Mouse (Mus musculus) adrenal gland, adult (tissue): ENCODE measurements around the gene Nob1.

ENCODE experiments used
- DNase-seq, 2 experiments: peaks; one replicate each; pipeline ENCODE4 v3.0.0; 2022 to 2023; ENCODE audit warnings: low spot score in 1 of 2; ENCODE audit not compliant: inconsistent age in 2 of 2

Nob1 gene

DNA sequence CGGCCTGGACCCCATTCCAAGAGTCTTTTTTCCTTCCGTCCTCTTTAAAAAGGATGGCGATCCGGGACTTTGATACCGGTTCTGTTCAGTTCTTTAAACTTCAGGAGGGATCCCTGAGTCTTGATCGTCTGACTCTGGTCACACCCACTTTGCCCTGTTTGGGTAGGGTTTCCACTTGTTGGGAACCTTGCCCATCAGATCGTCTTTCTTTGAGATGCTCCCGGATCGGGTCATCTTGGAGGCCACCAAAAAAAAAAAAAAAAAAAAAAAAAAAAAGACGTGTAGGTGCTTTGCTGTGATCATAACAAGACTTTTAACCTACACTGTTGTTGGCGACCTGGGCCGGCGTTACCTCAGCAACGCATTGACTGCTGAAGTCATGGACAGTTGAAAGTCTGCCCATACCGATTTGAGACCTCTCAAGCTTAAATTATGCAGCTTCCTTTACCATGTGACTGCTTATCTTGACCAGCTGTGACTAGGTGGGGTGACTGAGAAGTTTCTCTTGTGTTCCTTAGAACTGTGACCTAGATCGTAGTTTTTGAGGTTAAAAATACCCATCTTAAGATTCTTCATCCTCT lies 12.1 kb upstream of the Nob1 start:
- DNase-seq, result no peak

DNA sequence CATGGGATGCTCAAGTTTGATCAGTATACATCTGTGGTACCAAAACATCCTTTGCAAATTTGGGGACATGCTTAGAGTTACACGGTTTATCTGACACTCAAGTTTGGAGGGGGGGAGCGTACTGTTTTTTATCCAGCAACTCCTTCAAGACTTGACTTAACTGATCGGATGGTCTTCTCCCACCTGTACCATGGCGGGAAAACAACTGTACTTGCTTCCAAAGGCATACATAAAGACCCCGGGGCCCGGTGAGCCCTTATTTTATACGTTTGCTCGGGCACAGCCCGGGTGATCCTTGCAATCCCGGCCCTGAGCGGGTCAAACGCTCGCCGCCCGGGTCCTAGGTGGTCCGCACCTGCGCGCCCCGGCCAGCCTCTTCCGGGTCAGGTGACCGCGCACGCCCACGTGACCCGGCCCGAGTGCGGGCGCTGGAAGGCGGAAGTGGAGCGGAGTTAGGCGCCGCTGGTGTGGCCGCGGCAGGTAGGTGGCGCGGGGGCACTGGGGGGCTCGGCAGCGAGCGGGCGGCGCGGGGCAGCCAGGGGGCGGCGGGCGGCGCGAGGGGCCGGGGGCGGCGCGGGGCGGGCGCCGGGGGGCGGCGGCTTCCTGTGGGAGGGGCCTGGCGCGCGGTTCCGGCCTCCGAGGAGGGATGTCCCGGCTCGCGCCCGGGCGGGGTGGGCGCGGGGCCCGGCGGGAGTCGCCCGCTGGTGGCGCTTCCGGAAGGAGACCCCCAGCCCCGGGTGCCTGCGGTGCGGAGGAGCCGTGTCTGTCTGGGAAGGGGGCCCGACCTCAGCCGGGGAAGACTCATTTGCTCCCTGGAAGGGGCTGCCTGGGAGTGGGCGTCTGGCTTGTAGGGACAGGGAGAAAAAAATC lies 11.3 kb upstream of the Nob1 start, which contains the start of gene Wwp2:
TSS of gene Wwp2 (plus strand) at position 404 of the 870 bp plus-strand sequence.
- peak; percentile 83 to 95 for DNase-seq

DNA sequence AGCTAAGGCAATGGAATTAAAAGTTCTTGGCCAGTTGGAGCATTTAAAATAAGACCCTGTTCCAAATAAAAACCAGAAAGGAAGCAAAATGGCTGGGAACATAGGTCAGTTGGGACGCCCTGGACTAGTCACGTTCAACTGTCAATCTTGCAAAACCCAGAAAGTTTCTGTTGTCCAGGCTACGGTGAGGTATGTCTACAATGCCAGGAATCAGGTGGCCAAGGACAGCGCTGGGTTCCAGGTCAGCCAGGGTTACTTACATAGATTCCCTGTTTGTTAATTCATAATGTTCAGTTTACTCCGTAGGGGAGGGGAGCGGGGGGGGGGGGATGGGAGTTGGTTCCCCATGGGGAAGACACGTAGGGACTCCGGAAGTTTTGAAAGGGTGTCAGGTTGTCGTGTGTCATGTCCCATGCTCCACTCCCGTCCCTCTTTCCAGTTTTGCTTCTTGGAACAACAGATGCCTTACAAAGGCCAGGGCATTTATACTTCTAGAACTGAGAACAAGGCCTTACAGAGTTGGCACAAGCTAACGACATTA lies 10.6 kb upstream of the Nob1 start:
- no peak for DNase-seq

DNA sequence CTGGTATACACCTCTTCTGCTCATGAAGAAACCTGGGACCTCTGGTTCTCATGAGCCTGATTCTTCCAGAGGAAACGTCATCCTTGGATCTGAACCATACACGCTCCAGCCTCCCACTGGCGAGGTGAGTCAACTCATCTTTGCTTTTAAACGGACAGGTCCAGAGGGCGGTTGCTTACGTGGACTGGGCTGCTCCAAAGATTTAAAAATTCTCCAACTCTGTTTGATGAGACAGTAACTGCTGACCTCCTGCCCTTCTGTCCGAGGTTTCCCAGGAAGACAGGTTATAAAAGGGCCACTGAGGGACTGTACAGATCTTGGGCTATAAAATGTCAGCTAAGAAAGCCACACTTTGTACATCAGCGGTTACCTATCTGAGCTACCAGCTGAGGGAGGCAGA lies 6.0 kb upstream of the Nob1 start:
- no peak for DNase-seq

DNA sequence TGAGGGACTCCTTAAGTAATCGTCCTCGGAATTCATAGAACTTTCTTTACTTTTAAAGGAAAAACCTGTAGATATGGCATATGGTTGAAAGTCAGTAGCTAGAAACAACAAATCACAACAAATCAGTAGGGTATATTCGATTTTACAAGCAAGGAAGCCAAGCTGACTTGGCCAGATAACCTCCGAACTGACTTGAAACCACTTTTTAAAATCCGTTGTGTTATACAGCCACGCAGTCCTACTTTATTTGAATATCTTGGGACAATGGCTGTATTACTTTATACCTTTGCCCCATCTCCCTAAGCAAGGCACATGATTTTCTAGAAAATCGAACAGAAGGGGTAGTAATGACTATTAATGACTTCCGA lies 363 bp upstream of the Nob1 start:
- DNase-seq, result no peak

DNA sequence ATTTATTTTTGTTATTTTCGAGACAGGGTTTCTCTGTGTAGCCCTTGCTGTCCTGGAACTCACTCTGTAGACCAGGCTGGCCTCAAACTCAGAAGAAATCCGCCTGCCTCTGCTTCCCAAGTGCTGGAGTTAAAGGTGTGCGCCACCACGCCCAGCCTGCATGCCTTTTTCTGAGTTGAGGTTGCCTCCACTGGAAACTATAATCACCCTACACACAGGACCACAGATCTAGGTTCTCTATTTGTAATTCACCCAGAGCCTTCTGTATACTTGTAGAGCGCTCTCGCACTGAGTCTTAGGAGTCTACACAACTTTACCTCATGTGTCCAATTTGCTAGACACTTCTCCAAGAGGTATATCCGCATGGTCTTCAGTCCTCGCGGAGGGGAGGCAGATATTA lies 675 bp downstream of the Nob1 start:
- peak in 1 of 2 experiments; percentile 35 for DNase-seq

DNA sequence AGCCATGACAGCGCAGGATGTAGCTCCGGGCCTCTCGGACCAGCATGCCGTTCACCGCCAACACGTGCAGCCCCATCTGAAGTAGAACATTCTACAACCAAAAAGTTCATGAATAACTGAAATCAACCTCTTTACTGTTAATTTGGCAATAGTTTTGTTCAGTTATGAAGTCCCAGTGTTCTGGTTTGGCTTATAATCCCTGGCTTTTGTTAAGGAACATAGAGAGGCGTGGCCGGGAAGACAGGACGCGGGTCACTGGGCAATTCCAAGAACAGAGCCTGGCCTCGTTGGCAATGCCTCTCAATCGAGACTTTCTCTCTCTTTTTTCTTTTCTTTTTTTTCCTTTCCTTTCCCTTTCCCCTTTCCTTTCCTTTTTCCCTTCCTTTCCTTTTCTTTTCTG lies 7.8 kb downstream of the Nob1 start:
- DNase-seq, result no peak

DNA sequence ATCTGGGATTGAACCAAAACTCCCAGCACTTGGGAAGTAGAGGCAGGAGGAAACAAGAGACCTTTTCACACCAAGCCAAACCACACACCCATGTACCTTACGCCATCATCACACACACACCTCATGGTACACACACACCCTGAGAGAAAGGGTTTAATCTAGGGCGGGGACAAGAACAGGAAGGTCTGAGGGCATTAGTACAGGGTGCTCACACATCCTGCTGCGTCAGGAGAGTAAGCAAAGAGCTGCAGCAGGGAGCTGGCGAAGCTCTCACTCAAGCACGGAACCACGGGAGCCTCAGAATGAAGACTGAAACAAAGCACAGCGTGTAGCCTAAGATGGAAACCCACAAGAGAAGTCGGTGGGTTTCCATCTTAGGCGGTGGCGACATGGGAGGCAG lies 11.0 kb downstream of the Nob1 start:
- no peak for DNase-seq

DNA sequence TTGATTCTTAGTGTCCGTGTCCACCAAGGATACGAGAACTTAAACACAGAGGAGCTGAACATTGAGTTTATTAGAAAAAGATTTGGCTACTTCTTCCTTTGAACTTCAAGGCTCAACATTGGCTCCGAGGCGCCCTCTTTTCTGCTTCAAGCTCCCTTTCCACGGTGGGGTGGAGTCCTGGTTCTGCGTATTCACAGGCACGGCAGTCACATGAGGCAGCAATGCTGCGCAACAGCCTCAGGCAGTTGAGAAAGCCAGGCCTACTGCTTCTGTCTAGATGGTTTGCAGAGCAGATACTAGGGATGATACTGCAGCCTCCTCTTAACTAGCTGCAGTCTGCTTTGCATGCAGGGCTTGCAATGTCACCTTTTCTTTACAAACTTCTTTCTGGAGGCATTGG lies 12.3 kb downstream of the Nob1 start:
- no peak for DNase-seq

DNA sequence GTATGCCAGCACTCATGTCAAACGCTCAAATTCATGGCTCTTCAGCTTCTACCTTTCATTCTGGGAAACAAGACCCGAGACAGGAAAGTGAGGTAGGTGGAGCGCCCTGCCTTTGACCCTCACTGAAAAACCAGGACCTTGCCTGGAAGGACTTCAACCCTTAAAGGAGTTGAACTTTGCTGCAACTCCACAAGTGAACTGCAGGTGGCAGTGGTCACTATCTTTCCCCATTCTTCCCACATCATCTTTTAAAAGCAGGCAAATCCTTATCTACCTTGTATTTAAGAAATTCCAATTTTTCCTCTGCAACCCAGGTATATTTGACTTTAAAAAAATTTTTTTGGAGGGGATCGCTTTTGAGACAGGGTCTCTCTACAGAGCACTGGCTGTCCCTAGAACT lies 13.5 kb downstream of the Nob1 start:
- DNase-seq, result peak in 1 of 2 experiments; percentile 62

DNA sequence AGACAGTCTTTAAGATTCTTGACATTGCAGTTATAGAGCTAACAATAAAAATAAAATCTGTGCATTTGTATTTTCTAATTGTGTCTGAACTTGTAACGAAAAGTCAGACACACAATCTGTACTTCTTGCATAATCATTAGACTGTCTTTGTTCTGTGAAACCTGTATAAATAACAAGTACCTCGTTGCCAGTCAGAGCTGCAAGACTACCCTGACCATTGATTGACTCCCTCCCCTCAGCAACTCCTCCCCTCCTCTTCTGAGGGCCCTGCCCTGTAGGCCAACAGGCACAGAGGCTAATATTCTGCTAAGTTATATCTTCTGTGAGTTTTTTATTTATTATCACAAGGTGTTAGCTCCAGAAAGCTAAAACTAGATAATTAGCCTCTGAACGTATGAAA lies 18.9 kb downstream of the Nob1 start:
- DNase-seq, result no peak

DNA sequence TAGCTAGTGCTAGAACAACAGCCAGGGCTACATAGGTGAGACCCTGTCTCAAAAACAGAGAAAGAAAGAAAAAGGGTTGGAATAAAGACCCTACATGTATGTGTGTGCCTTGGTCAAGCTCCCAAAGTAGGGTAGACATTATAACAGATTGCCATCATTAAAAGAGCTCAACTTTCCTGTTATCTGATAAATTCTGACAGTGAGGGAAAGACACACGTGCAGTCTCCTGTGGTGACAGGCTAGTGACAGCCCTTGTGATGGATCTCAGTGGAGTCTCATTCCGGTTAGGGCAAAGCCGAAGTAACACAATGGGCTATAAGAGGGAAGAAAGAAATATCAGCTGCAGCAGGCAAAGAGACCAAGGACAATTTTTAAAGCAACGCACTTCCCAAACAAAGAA lies 20.8 kb downstream of the Nob1 start:
- DNase-seq, result no peak

DNA sequence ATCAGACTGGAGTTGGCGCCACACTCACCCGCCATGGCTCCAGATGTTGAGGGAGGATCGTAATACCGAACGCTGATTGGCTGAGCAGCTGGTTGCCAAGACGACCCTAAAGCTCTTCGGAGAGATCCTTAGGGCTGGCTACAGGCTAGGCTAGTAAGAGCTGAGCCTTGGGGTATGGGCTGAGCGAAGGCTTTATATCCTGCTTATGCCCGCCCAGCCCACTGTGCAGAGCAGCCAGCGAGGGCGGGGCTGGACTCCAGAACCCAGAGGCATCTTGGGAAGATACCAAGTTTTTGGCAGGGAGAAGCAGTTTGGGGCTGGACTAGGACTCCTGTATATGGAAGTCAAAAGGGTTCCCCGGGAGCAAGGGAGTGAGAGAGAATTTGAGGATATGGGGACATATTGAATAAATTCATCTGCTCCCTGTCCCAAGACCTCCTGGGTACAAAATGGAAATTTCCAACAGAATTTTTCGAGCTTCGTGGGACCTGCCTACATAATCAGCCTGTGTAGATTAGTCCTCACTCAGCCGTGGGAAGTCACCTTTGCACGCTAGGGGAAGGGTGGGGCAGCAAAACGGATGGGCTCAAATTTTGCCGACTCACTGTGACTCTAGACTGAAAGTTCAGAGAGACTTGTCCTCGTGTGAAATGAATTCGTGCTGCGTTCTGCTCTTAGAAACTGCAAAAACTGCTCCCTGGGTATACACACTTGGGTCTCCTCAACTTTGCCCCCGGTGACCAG lies 21.6 kb downstream of the Nob1 start, which contains the start of gene Nqo1:
TSS of gene Nqo1 (minus strand) at position 169 of the 744 bp plus-strand sequence.
- DNase-seq, result peak; percentile 79 to 88

DNA sequence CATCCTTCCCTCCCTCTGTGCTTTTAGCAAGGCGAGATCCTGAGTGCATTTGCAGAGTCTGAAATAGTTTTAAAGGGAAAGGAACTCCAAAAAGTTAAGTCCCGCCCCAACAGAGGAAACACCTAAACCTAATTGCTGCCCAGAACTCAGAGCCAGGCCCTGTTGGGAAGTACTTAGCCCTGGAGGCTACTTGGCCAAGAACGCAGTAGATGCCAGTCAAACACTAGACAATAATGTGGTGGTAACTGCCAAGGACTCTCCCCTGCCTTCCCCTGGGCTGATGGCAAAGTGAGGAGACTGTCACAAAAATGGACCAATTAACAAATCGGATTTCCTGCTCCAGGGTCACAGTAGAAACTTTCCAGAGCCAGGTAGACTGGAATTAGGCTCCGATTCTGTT lies 23.0 kb downstream of the Nob1 start:
- no peak for DNase-seq

DNA sequence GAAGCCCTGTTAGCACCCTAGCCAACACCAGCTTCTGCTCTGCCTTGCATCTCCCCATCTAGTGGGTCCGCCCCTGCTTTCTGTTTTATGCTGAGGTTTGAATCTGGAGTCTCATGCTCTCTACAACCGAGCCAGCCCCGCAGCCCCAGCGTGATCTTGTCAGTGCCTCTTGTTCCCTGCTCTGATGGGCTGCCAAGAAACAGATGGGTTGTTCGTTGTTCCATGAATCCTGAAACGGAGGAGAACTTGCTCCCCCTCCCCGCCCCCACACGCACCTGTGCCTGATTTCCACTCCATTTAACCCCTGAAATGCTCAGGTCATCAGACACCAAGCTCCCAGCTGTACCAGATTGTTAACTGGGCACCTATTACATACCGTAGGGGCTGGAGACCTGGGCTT lies 25.4 kb downstream of the Nob1 start:
- no peak for DNase-seq

DNA sequence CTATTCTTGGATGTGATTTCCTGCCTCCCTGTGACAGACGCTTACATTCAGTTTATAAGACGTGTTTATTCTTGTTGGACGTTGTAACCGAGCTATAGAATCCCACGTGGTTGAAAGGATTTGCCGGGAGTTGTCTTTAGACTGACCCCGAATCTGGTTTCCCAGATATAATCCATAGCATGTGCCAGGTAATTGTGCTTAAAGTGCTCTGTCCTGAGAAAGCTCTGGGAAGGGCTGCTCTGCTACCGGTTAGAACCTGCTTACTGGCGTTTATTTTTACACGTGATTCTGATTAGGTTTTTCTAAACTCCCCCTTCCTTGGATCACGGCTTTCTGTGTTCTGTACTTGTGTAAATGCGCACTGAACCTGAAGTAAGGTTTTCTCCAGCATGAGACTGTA lies 27.2 kb downstream of the Nob1 start:
- DNase-seq, result no peak

DNA sequence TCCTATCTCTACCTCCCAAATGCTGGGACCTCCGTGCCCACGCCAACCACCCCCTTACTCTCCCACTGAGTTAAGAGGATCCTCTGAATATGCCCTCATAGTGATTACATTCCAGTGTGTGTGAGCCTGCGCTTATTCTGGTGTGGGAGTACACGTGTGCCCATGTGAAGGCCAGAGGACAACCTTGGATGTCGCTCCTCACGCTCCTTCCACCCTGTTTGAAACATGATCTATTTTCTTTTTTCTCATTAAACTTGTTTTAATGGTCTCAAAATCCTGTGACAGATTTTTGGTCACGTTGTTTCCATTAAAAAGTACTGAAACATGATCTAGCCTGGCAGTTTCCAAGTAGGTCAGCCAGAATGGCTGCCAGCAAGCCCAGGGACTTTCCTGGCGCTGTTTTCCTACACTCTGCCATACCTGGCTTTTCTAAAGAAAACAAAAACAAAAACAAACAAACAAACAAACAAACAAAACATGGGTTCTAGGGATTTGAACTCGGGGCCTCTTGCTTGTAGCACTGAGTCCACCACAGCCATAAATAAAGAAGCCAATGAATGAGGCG lies 28.7 kb downstream of the Nob1 start:
- peak; percentile 50 to 72 for DNase-seq

DNA sequence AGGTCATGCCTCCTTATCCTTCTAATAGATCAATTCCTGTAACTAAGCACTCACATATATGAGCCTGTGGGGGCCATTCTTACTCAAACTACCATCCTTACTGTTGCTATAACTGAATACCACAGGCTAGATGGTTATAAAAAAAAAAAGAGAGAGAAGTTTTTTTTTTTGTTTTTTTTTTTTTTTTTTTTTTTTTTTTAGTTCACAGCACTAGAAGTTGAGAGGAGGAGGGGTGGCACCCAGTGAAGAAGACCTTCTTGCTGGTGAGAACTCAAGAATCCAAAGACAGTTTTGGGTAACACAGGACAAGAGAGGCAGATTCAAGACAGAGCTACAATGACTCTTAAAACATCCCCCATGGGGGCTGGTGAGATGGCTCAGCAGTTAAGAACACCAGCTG lies 29.5 kb downstream of the Nob1 start:
- DNase-seq, result no peak

DNA sequence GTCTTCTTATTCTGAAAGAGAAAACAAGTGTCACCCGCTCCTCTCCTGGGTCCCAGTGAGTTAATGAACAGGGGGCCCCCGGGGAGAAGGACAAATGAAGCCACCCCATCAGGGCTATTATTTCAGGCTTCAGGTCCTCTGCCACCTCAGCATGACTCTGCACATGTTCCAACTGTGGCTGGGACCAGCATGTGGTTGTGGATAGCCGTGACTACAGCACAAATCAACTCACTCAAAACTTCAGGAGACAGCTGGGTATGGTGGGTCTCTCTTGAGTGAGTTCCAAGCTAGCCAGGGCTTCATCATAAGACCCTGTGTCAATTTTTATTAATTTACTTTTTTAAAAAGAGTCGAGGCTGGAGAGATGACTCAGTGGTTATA lies 33.7 kb downstream of the Nob1 start:
- DNase-seq, result no peak

DNA sequence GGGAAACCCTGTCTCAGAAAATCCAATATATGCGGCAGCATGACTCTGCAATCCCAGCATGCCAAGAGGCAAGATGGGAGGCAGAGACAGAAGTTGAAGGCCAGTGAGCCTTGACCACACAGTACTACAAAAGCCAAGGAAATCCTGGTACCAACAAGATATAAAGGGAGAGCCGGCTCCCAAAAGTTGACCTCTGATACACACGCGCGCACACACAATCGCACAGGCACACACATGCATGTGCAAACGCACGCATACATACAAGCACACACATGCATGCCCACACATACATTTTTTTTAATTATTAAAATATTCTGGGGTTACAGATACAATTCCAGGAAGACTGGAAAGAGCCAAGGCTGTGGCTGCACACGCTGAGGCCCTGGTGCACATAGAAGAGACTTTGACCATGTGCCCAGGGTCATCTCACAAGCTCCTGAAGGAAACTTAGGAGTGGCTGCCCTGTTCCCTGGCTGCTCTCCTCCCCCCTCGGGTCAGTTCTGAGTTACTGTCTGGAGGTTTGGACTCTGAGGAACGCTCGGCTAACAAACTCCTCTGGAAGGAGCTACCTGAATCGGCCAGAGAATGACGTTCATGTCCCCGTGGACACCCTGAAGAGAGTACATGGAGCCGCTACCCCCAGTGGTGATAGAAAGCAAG lies 34.2 kb downstream of the Nob1 start:
- DNase-seq, result peak in 1 of 2 experiments; percentile 69

DNA sequence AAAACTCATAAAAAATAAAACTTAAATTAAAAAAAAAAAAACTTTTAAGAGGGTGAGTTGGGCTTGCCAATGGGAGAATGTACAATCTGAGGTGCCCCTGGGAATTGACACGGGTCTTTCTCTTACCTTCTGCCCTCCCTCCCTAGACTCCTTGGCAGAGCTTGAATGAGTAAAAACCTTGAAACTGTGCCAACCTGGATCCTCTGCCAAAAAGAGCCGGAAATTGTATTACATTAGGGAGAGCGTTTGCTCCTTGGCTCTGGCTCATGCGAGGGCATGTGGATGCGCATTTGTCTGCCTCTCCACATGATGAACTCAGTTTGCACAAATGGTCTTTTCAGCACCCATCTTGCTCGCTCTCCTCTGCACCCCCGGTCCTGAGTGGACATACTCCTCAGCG lies 35.3 kb downstream of the Nob1 start:
- peak; percentile 91 to 98 for DNase-seq
